Mouse (Mus musculus) lung, postnatal 0 days (tissue): ENCODE results near the gene Mageb2.
"Not testable (repeated sequence)": the region's sequence is repeated elsewhere in the genome, so short reads cannot be mapped to it uniquely, and the experiment has no call there.

Experiments used
- CTCF ChIP-seq: IDR thresholded peaks from 2 replicates; pipeline ENCODE4 v1.5.1; 2016; ENCODE audit warnings: antibody characterized with exemption, mild to moderate bottlenecking
- EP300 ChIP-seq: IDR thresholded peaks from 2 replicates; pipeline ENCODE4 v1.6.1; 2016; ENCODE audit warnings: antibody characterized with exemption, mild to moderate bottlenecking, control low read depth

DNA sequence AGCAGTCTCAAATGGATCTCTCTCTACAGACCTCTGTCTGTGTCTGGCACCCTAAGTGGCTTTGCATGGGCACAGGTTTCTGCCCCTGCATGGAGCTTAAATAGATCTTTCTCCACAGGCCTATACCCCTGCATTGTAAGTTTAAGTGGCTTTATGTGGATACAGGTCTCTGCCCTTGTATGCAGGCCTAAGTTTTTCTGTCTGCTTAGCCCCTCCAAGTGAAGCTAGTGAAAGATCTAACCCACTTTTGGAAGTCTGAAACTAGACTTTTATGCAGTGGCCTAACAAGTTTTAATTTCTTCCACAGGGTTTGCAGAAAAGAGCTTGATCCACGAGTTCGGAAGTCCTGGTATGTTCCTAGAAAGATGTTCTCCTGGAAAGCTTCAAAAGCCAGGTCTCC, at the start of gene Mageb2:
- TF ChIP-seq CTCF, EP300: not testable (repeated sequence)
